21 mouse cellular contexts compared by ENCODE assay signal in genomic region chr6:71946121-71946520, GRCm38 (mm10). TPM values are rescaled to one million over a fixed set of nuclear protein-coding genes. Genes with fewer than 3 reads are reported as not detected.
A peak's percentile ranks its signal among the peaks of the same experiment; 100 is the strongest.
DNase-seq lines count a peak whose midpoint lies in the region; ATAC-seq and TF ChIP-seq lines count a peak whose summit lies in the region.
"Had no signal": no experiment of that assay in that cellular context is flagged by ENCODE, and none has a peak within 500 bp of the region (broad histone marks: within the 10 kb centered on the region; RNA-seq: fewer than 3 reads in every experiment).

No protein-coding gene starts in this region.

- no peak overlapping the region for H3K9ac ChIP-seq in heart, adult 2 months (ENCODE audit: low read depth, low read length)
- H3K9ac ChIP-seq in heart, embryonic 11.5 days (ENCODE audit: low read depth, low read length): no peak overlapping the region
- no peak overlapping the region for H3K9ac ChIP-seq in liver, embryonic 14.5 days (replicated peaks)
- H3K9ac ChIP-seq in liver, embryonic 12.5 days: no peak overlapping the region
- H3K9ac ChIP-seq in stomach, embryonic 16.5 days (ENCODE audit: low read length): no peak overlapping the region
- H3K9ac ChIP-seq in stomach, postnatal 0 days (ENCODE audit: low read length): no peak overlapping the region
- H3K9ac ChIP-seq: embryonic facial prominence, embryonic 12.5 days; limb, embryonic 12.5 days; lung, embryonic 15.5 days had no signal

- DNase-seq in heart, adult 2 months: no peak
- no peak for DNase-seq in liver, embryonic 14.5 days (ENCODE audit: low read depth in 3 of 3, low spot score in 3 of 3)
- DNase-seq in stomach, postnatal 0 days (ENCODE audit: low spot score): no peak
- peak; percentile 15 for DNase-seq in splenic B cell, adult 2 months (ENCODE audit: low read depth, low spot score)
- DNase-seq in urinary bladder, adult 18-20 months (ENCODE audit: low spot score in 2 of 2): no peak
- DNase-seq: gastrocnemius, postnatal 25 days; kidney, adult 9 months; kidney, postnatal 4 days; right cerebral cortex, postnatal 25 days; thymus, postnatal 14 days had no signal

- peak; percentile 24; the same call in 1 of the 2 replicates for TF ChIP-seq CTCF in heart, adult 2 months (IDR thresholded peaks at IDR 0.05)
- TF ChIP-seq CTCF in liver, embryonic 14.5 days (IDR thresholded peaks at IDR 0.05; ENCODE audit: low read depth): peak; percentile 23; the same call in 1 of the 2 replicates
- TF ChIP-seq CTCF in stomach, postnatal 0 days (IDR thresholded peaks at IDR 0.05; ENCODE audit: low read depth): no peak; the same call in 1 of the 2 replicates

- no peak for TF ChIP-seq POLR2A in heart, adult 2 months (IDR thresholded peaks at IDR 0.05; ENCODE audit: insufficient read depth, low read depth, low read length)

- H3K4me2 ChIP-seq in heart, embryonic 11.5 days: no peak overlapping the region
- no peak overlapping the region for H3K4me2 ChIP-seq in liver, embryonic 14.5 days (ENCODE audit: low read depth)
- no peak overlapping the region for H3K4me2 ChIP-seq in liver, embryonic 12.5 days
- H3K4me2 ChIP-seq in stomach, embryonic 16.5 days (ENCODE audit: low read depth, low read length): no peak overlapping the region
- H3K4me2 ChIP-seq in stomach, postnatal 0 days (replicated peaks; ENCODE audit: low read depth): no peak overlapping the region
- H3K4me2 ChIP-seq: embryonic facial prominence, embryonic 12.5 days; limb, embryonic 12.5 days; lung, embryonic 15.5 days had no signal

- no peak for TF ChIP-seq EP300 in heart, adult 2 months (IDR thresholded peaks at IDR 0.05; ENCODE audit: insufficient read depth, low read depth, low read length)
- no peak for TF ChIP-seq EP300 in liver, embryonic 14.5 days (IDR thresholded peaks at IDR 0.05; ENCODE audit: low read depth)
- no peak for TF ChIP-seq EP300 in stomach, postnatal 0 days (optimal IDR thresholded peaks at IDR 0.05)

- no peaks in the 10 kb centered on the region for H3K9me3 ChIP-seq in heart, embryonic 11.5 days (replicated peaks; ENCODE audit: control insufficient read depth, low read length)
- H3K9me3 ChIP-seq in liver, embryonic 14.5 days (ENCODE audit: control insufficient read depth, low read length): no peaks in the 10 kb centered on the region
- H3K9me3 ChIP-seq in liver, embryonic 12.5 days (replicated peaks): no peaks in the 10 kb centered on the region
- no peaks in the 10 kb centered on the region for H3K9me3 ChIP-seq in stomach, embryonic 16.5 days (replicated peaks; ENCODE audit: control insufficient read depth, low read length)
- H3K9me3 ChIP-seq in stomach, postnatal 0 days (ENCODE audit: control insufficient read depth, low read length): no peaks in the 10 kb centered on the region
- H3K9me3 ChIP-seq: embryonic facial prominence, embryonic 12.5 days; limb, embryonic 12.5 days; lung, embryonic 15.5 days had no signal

- peaks cover 9% of the 10 kb centered on the region for H3K4me1 ChIP-seq in heart, adult 2 months (ENCODE audit: control insufficient read depth, insufficient read depth, low read length)
- no peaks in the 10 kb centered on the region for H3K4me1 ChIP-seq in heart, embryonic 11.5 days (ENCODE audit: control insufficient read depth, insufficient read depth, low read length)
- H3K4me1 ChIP-seq in liver, embryonic 14.5 days (replicated peaks; ENCODE audit: control insufficient read depth in 2 of 2, insufficient read depth in 2 of 2, low read length in 1 of 2): no peaks in the 10 kb centered on the region
- no peaks in the 10 kb centered on the region for H3K4me1 ChIP-seq in liver, embryonic 12.5 days
- no peaks in the 10 kb centered on the region for H3K4me1 ChIP-seq in stomach, embryonic 16.5 days (ENCODE audit: control insufficient read depth, insufficient read depth, low read length)
- no peaks in the 10 kb centered on the region for H3K4me1 ChIP-seq in stomach, postnatal 0 days (replicated peaks; ENCODE audit: control insufficient read depth, insufficient read depth)
- H3K4me1 ChIP-seq: embryonic facial prominence, embryonic 12.5 days; limb, embryonic 12.5 days; lung, embryonic 15.5 days had no signal

- no peaks in the 10 kb centered on the region for H3K27me3 ChIP-seq in heart, adult 2 months (ENCODE audit: control insufficient read depth, insufficient read depth, low read length)
- no peaks in the 10 kb centered on the region for H3K27me3 ChIP-seq in heart, embryonic 11.5 days (ENCODE audit: control insufficient read depth, insufficient read depth, low read length)
- no peaks in the 10 kb centered on the region for H3K27me3 ChIP-seq in liver, embryonic 14.5 days (ENCODE audit: control insufficient read depth, insufficient read depth, low read length)
- no peaks in the 10 kb centered on the region for H3K27me3 ChIP-seq in liver, embryonic 12.5 days (replicated peaks)
- H3K27me3 ChIP-seq in stomach, embryonic 16.5 days (ENCODE audit: control insufficient read depth, insufficient read depth, low read length): no peaks in the 10 kb centered on the region
- no peaks in the 10 kb centered on the region for H3K27me3 ChIP-seq in stomach, postnatal 0 days (ENCODE audit: control insufficient read depth, insufficient read depth, low read length)
- no peaks in the 10 kb centered on the region for H3K27me3 ChIP-seq in splenic B cell, adult 2 months (ENCODE audit: control insufficient read depth, insufficient read depth, low read length, poor library complexity, severe bottlenecking)
- H3K27me3 ChIP-seq: embryonic facial prominence, embryonic 12.5 days; limb, embryonic 12.5 days; lung, embryonic 15.5 days; megakaryocyte, embryonic 14.5 days; Patski had no signal

- H3K36me3 ChIP-seq in heart, adult 2 months (ENCODE audit: control insufficient read depth, insufficient read depth, low read length): peaks cover 11% of the 10 kb centered on the region
- peaks cover 20% of the 10 kb centered on the region for H3K36me3 ChIP-seq in heart, embryonic 11.5 days (ENCODE audit: control insufficient read depth, insufficient read depth, low read length)
- H3K36me3 ChIP-seq in liver, embryonic 14.5 days (replicated peaks; ENCODE audit: control insufficient read depth, insufficient read depth, low read depth): peaks cover 16% of the 10 kb centered on the region
- H3K36me3 ChIP-seq in liver, embryonic 12.5 days: peaks cover 89% of the 10 kb centered on the region
- H3K36me3 ChIP-seq in stomach, embryonic 16.5 days (ENCODE audit: control insufficient read depth, insufficient read depth, low read length): peaks cover 8% of the 10 kb centered on the region; the same call in 1 of the 2 replicates
- H3K36me3 ChIP-seq in stomach, postnatal 0 days (ENCODE audit: control insufficient read depth, insufficient read depth, low read length): peaks cover 5% of the 10 kb centered on the region
- peaks cover 10% of the 10 kb centered on the region; the same call in 1 of the 2 replicates for H3K36me3 ChIP-seq in splenic B cell, adult 2 months (ENCODE audit: control insufficient read depth, insufficient read depth, low read length, poor library complexity, severe bottlenecking)

- H3K27ac ChIP-seq in heart, adult 2 months: no peak overlapping the region
- no peak overlapping the region for H3K27ac ChIP-seq in heart, embryonic 11.5 days (ENCODE audit: low read depth, low read length)
- H3K27ac ChIP-seq in liver, embryonic 14.5 days: no peak overlapping the region
- H3K27ac ChIP-seq in liver, embryonic 12.5 days: no peak overlapping the region
- H3K27ac ChIP-seq in stomach, embryonic 16.5 days (ENCODE audit: low read length): no peak overlapping the region
- no peak overlapping the region for H3K27ac ChIP-seq in stomach, postnatal 0 days (replicated peaks)
- H3K27ac ChIP-seq: embryonic facial prominence, embryonic 12.5 days; limb, embryonic 12.5 days; lung, embryonic 15.5 days had no signal

- no peak overlapping the region for H3K4me3 ChIP-seq in heart, adult 2 months
- no peak overlapping the region for H3K4me3 ChIP-seq in heart, embryonic 11.5 days (ENCODE audit: low read depth, low read length)
- H3K4me3 ChIP-seq in liver, embryonic 14.5 days (ENCODE audit: insufficient read depth in 1 of 2, low read depth in 2 of 2, low read length in 2 of 2): no peak overlapping the region
- H3K4me3 ChIP-seq in liver, embryonic 12.5 days: no peak overlapping the region
- H3K4me3 ChIP-seq in stomach, embryonic 16.5 days (replicated peaks; ENCODE audit: low read length): no peak overlapping the region
- H3K4me3 ChIP-seq in stomach, postnatal 0 days (ENCODE audit: low read depth, low read length): no peak overlapping the region
- H3K4me3 ChIP-seq: embryonic facial prominence, embryonic 12.5 days; erythroblast, embryonic 14.5 days; limb, embryonic 12.5 days; lung, embryonic 15.5 days; megakaryocyte, embryonic 14.5 days had no signal

- no peaks in the 10 kb centered on the region; the same call in 1 of the 2 replicates for H3K79me2 ChIP-seq in heart, adult 2 months (replicated peaks; ENCODE audit: control insufficient read depth, insufficient read depth, low read length)

- intact Hi-C loops in heart, adult 2 months (cut with DNase I): no loop called here

- ATAC-seq in heart, embryonic 11.5 days (replicated peaks; ENCODE audit: insufficient number of reproducible peaks, low FRiP score, low TSS enrichment): no peak
- ATAC-seq in liver, embryonic 14.5 days (ENCODE audit: insufficient read depth): no peak
- ATAC-seq in liver, embryonic 12.5 days: no peak
- peak; percentile 17; the same call in 1 of the 2 replicates for ATAC-seq in stomach, embryonic 16.5 days (ENCODE audit: insufficient read depth, low FRiP score)
- ATAC-seq in stomach, postnatal 0 days (ENCODE audit: low FRiP score, low TSS enrichment): no peak
- ATAC-seq: forebrain, embryonic 14.5 days; midbrain, embryonic 16.5 days; Patski had no signal

- 96% methylated on average over 8 of the region's 8 CpGs for WGBS in heart, adult 2 months
- 96% methylated on average over 8 of the region's 8 CpGs for WGBS in heart, embryonic 11.5 days (ENCODE audit: insufficient replicate concordance)
- WGBS in liver, embryonic 14.5 days (ENCODE audit: insufficient replicate concordance): 83% methylated on average over 8 of the region's 8 CpGs
- WGBS in liver, embryonic 12.5 days (ENCODE audit: insufficient replicate concordance): 84% methylated on average over 8 of the region's 8 CpGs
- WGBS in stomach, embryonic 16.5 days: 73% methylated on average over 8 of the region's 8 CpGs
- WGBS in stomach, postnatal 0 days: 75% methylated on average over 8 of the region's 8 CpGs

RNA-seq across cellular contexts. Expression of gene Polr1a, which starts 37.3 kb away (rescaled TPM):
- total RNA-seq in heart, adult 2 months (2021): 10 to 100 TPM; 41.6 to 46.2 TPM
- 16.1 and 21.7 TPM in 2 replicates for polyA plus RNA-seq in heart, adult 2 months (2012; rRNA removed)
- polyA plus RNA-seq in heart, embryonic 11.5 days (2014; fragmentation: Nextera tagmentation; extraction: Ambion mirVana): 21.4 and 24.2 TPM in 2 replicates
- polyA plus RNA-seq in liver, embryonic 14.5 days (2012; rRNA removed): 6.3 and 9.4 TPM in 2 replicates
- 10.6 and 13.1 TPM in 2 replicates for polyA plus RNA-seq in liver, embryonic 14.5 days (2014; fragmentation: Nextera tagmentation; extraction: Ambion mirVana)
- polyA plus RNA-seq in liver, embryonic 12.5 days (2016; fragmentation: Nextera tagmentation; extraction: Ambion mirVana): 30.9 and 33.0 TPM in 2 replicates
- 26.4 and 30.4 TPM in 2 replicates for polyA plus RNA-seq in stomach, embryonic 16.5 days (2015; fragmentation: Nextera tagmentation; extraction: Ambion mirVana)
- polyA plus RNA-seq in stomach, postnatal 0 days (2015; fragmentation: Nextera tagmentation; extraction: Ambion mirVana): 8.4 and 9.8 TPM in 2 replicates

RNA-seq across cellular contexts. Expression of gene Ptcd3, which starts 37.6 kb away (rescaled TPM):
- 100 to 1,000 TPM; 112 to 118 TPM for total RNA-seq in heart, adult 2 months (2021)
- 41.9 and 79.8 TPM in 2 replicates for polyA plus RNA-seq in heart, adult 2 months (2012; rRNA removed)
- polyA plus RNA-seq in heart, embryonic 11.5 days (2014; fragmentation: Nextera tagmentation; extraction: Ambion mirVana): 117 and 121 TPM in 2 replicates
- polyA plus RNA-seq in liver, embryonic 14.5 days (2012; rRNA removed): 20.1 and 29.4 TPM in 2 replicates
- polyA plus RNA-seq in liver, embryonic 14.5 days (2014; fragmentation: Nextera tagmentation; extraction: Ambion mirVana): 55.6 and 61.3 TPM in 2 replicates
- 100 and 102 TPM in 2 replicates for polyA plus RNA-seq in liver, embryonic 12.5 days (2016; fragmentation: Nextera tagmentation; extraction: Ambion mirVana)
- polyA plus RNA-seq in stomach, embryonic 16.5 days (2015; fragmentation: Nextera tagmentation; extraction: Ambion mirVana): 88.1 and 90.8 TPM in 2 replicates
- 31.1 and 32.4 TPM in 2 replicates for polyA plus RNA-seq in stomach, postnatal 0 days (2015; fragmentation: Nextera tagmentation; extraction: Ambion mirVana)
